Mouse (Mus musculus): ENCODE results near the gene Grm2.

- TF ChIP-seq POLR2A (IDR thresholded peaks at IDR 0.05; ENCODE audit: extremely low read depth, insufficient read depth, low read length) (no peak), CTCF (IDR thresholded peaks at IDR 0.05; ENCODE audit: extremely low read depth, insufficient read depth, low read length) (no peak)
These were observed 14.5 kb downstream of the Grm2 start for GRCm38 (mm10) chr9:106641346-106641745.
